Mouse (Mus musculus): ENCODE measurements around the gene Acvr2a. TPM values are rescaled to one million over a fixed set of nuclear protein-coding genes. Genes with fewer than 3 reads are reported as not detected.

The Acvr2a gene
- polyA plus RNA-seq (2016; fragmentation: Nextera tagmentation; extraction: Ambion mirVana) = 26.2 and 28.1 TPM in 2 replicates

GRCm38 (mm10) chr2:48813371-48814222 lies at the start of gene Acvr2a:
Gene Acvr2a, plus strand, starts transcription at chr2:48814109.
- Histone ChIP-seq H3K4me3 (replicated peaks) (peak within 1 kb of the TSS; percentile 82), H3K36me3 (no peaks in the 10 kb centered on the region), H3K9me3 (no peaks in the 10 kb centered on the region), H3K4me1 (replicated peaks) (peaks cover 14% of the 10 kb centered on the region), H3K4me2 (peak within 1 kb of the TSS; percentile 75), H3K9ac (replicated peaks) (peak within 1 kb of the TSS; percentile 90), H3K27me3 (no peaks in the 10 kb centered on the region), H3K27ac (peak within 1 kb of the TSS; percentile 97)
- peak; percentile 86 for ATAC-seq (ENCODE audit: insufficient number of reproducible peaks, insufficient read depth, low FRiP score, low TSS enrichment, low read depth)
- WGBS = under 1% methylated on average over 46 of the region's 105 CpGs

DNA sequence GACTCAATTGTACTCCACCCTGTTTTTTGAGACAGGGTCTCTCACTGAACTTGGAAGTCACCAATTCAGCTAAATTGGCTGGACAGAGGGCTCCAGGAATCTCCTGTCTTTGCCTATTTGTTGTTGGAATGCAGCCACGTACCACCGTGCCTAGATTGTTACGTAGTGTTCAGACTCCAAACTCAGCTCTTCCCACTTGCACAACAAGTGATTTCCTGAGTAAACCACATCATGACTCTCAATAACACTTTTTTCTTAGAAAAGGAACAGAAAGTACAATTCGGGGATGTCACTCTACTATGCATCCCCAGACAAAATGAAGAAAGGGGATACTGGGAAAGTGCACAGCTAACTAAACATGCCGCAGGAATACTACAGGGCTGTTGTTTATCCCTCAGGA lies 47.4 kb upstream of the Acvr2a start:
- no peak for ATAC-seq (ENCODE audit: insufficient number of reproducible peaks, insufficient read depth, low FRiP score, low TSS enrichment, low read depth)
- 92% methylated on average over 5 of the region's 5 CpGs for WGBS
- no peaks in the 10 kb centered on the region for H3K27me3 ChIP-seq
- H3K27ac ChIP-seq = no peak overlapping the region
- no peak overlapping the region for H3K4me3 ChIP-seq (replicated peaks)
- H3K9ac ChIP-seq (replicated peaks) = no peak overlapping the region
- no peaks in the 10 kb centered on the region for H3K9me3 ChIP-seq
- no peak overlapping the region for H3K4me2 ChIP-seq
- H3K4me1 ChIP-seq (replicated peaks) = no peaks in the 10 kb centered on the region
- H3K36me3 ChIP-seq = no peaks in the 10 kb centered on the region

DNA sequence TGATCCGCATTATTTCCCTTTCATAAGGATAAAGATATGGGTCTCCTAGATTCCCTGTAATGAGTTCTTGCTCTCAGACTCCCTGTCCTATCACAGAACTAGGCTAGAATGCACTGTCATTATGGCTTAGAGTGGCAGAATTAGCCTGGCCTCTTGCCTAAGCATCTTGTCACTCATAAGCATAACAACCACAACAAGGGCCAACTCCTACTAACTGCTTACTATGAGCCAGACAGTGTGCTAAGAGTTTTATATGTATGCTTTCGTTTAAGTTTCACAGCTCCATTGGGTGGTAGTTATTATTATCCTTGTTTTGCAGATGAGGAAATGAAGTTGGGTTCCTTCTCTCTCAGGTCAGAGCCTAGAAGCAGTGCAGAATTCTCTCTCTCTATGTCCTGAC lies 46.1 kb upstream of the Acvr2a start:
- Histone ChIP-seq H3K9me3 (no peaks in the 10 kb centered on the region), H3K4me3 (replicated peaks) (no peak overlapping the region), H3K27me3 (no peaks in the 10 kb centered on the region), H3K27ac (no peak overlapping the region), H3K9ac (replicated peaks) (no peak overlapping the region), H3K36me3 (no peaks in the 10 kb centered on the region), H3K4me1 (replicated peaks) (no peaks in the 10 kb centered on the region), H3K4me2 (no peak overlapping the region)
- WGBS = 93% methylated on average over 2 of the region's 2 CpGs
- ATAC-seq (ENCODE audit: insufficient number of reproducible peaks, insufficient read depth, low FRiP score, low TSS enrichment, low read depth) = no peak

DNA sequence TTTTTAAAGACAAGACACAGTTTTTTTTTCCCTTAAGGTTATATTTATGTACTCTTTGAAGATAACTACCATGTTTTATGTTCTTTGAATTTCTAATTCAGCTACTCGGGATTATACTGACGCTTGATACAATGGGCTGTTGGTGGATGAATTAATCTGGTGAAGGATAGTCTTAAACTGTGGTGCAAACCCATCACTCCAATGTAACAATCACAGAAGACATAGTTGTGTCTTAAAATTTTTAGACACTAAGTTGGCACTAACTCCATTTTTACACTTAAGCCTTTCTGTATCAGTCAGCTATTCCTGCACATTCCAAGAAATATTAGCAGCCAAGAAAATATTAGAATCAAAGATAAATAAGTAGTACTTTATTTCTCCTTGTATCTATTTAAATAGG lies 45.7 kb upstream of the Acvr2a start:
- no peak overlapping the region for H3K27ac ChIP-seq
- no peaks in the 10 kb centered on the region for H3K9me3 ChIP-seq
- H3K4me1 ChIP-seq (replicated peaks) = no peaks in the 10 kb centered on the region
- no peaks in the 10 kb centered on the region for H3K36me3 ChIP-seq
- no peak overlapping the region for H3K9ac ChIP-seq (replicated peaks)
- H3K4me2 ChIP-seq = no peak overlapping the region
- no peak overlapping the region for H3K4me3 ChIP-seq (replicated peaks)
- no peak for ATAC-seq (ENCODE audit: insufficient number of reproducible peaks, insufficient read depth, low FRiP score, low TSS enrichment, low read depth)
- WGBS = 89% methylated on average over 2 of the region's 2 CpGs
- no peaks in the 10 kb centered on the region for H3K27me3 ChIP-seq

GRCm38 (mm10) chr2:48770100-48770499 lies 43.8 kb upstream of the Acvr2a start:
- H3K4me2 ChIP-seq = no peak overlapping the region
- no peaks in the 10 kb centered on the region for H3K4me1 ChIP-seq (replicated peaks)
- H3K27ac ChIP-seq = no peak overlapping the region
- ATAC-seq (ENCODE audit: insufficient number of reproducible peaks, insufficient read depth, low FRiP score, low TSS enrichment, low read depth) = no peak
- H3K9ac ChIP-seq (replicated peaks) = no peak overlapping the region
- no peaks in the 10 kb centered on the region for H3K9me3 ChIP-seq
- no peaks in the 10 kb centered on the region for H3K36me3 ChIP-seq
- H3K27me3 ChIP-seq = no peaks in the 10 kb centered on the region
- 83% methylated on average over 7 of the region's 7 CpGs for WGBS
- no peak overlapping the region for H3K4me3 ChIP-seq (replicated peaks)

DNA sequence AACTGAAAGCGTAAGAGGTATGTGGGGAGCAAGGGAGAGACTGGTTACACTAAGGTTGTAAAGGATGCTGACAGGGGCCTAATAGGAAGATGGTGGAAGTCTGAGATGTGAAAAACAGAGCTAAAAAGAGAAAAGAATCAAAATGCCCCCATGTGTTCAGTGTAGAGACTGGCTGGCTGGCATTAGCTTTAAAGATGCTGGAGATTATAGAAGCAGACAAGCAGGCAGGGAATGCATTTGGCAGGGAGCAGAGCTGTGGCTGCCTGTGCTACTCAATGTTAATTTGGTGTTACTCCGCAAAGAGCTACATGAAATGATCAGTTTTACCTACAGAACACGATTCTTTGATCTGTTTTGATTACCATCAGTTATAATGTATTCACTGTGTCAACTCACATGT lies 43.3 kb upstream of the Acvr2a start:
- H3K27me3 ChIP-seq = no peaks in the 10 kb centered on the region
- no peak overlapping the region for H3K4me3 ChIP-seq (replicated peaks)
- 88% methylated on average over 3 of the region's 3 CpGs for WGBS
- no peaks in the 10 kb centered on the region for H3K9me3 ChIP-seq
- H3K36me3 ChIP-seq = no peaks in the 10 kb centered on the region
- ATAC-seq (ENCODE audit: insufficient number of reproducible peaks, insufficient read depth, low FRiP score, low TSS enrichment, low read depth) = no peak
- H3K4me2 ChIP-seq = no peak overlapping the region
- no peak overlapping the region for H3K27ac ChIP-seq
- no peaks in the 10 kb centered on the region for H3K4me1 ChIP-seq (replicated peaks)
- no peak overlapping the region for H3K9ac ChIP-seq (replicated peaks)

DNA sequence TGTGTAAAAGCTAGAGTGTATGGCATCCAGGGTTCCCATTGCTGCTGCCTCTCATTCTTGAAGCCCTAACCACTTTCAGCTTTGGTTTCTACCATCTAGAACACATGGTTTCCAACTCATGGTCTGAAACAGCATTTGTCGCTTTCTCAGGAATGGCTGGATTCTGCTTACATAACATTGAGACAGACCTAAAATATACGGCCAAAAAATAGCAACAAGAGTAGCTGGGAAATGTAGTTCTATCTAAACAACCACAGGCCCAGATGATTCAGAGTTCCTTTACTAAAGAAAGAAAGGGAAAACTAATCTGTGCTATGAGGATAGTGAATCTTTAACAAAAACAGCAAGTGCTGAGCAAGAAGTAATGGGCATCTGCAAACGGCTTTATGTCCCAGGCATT lies 38.6 kb upstream of the Acvr2a start:
- WGBS = 92% methylated on average over 3 of the region's 3 CpGs

GRCm38 (mm10) chr2:48788901-48789300 lies 25.0 kb upstream of the Acvr2a start:
- Histone ChIP-seq H3K4me1 (replicated peaks) (no peaks in the 10 kb centered on the region), H3K9me3 (0 out of 2 replicates have a peak, but pooled peaks cover 5% of the 10 kb centered on the region), H3K4me2 (no peak overlapping the region), H3K27ac (no peak overlapping the region), H3K36me3 (no peaks in the 10 kb centered on the region), H3K27me3 (no peaks in the 10 kb centered on the region), H3K9ac (replicated peaks) (no peak overlapping the region), H3K4me3 (replicated peaks) (no peak overlapping the region)
- ATAC-seq (ENCODE audit: insufficient number of reproducible peaks, insufficient read depth, low FRiP score, low TSS enrichment, low read depth) = no peak
- 74% methylated on average over 3 of the region's 3 CpGs for WGBS

More for the DNA sequence above, 38.6 kb upstream of the Acvr2a start:
- H3K4me1 ChIP-seq (replicated peaks) = no peaks in the 10 kb centered on the region
- no peaks in the 10 kb centered on the region for H3K9me3 ChIP-seq
- H3K4me3 ChIP-seq (replicated peaks) = no peak overlapping the region
- no peak overlapping the region for H3K4me2 ChIP-seq
- no peaks in the 10 kb centered on the region for H3K27me3 ChIP-seq
- ATAC-seq (ENCODE audit: insufficient number of reproducible peaks, insufficient read depth, low FRiP score, low TSS enrichment, low read depth) = no peak
- H3K9ac ChIP-seq (replicated peaks) = no peak overlapping the region
- no peaks in the 10 kb centered on the region for H3K36me3 ChIP-seq
- no peak overlapping the region for H3K27ac ChIP-seq

DNA sequence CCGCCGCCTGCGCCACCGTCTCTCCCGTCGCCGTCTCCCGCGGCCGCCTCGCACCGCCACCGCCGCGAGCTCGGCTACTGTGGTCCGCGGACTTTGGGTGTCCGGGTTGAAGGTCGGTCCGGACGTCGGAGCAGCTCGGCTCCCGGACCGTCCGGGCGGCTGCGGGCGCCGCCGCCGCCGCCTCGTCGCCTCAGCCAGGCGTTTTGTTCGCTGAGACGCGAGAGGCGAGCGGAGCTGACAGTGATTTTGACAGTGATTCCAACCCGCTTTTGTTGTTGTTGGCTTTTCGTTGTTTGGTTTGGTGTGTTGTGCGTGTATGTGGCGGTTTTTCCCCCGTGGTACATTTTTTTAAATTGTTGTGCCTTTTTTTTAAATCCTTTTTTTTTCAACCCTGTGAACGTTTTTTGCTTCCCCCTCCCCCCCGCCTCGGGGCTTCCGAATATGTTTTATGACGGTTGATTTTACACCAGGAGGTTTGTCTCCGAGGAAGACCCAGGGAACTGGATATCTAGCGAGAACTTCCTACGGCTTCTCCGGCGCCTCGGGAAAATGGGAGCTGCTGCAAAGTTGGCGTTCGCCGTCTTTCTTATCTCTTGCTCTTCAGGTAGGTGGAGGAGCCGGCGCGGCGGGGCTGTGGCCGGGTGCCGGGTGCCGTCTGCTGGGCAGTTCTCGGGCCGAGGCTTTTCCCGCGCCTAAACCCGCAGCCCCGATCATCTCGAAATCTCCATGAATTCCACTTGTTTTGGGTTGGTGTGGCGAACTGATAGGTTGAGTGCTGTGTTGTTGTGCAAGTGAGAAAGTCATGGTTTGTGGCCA lies 522 bp downstream of the Acvr2a start:
- H3K9ac ChIP-seq (replicated peaks) = peak overlapping the region; percentile 90
- no peaks in the 10 kb centered on the region for H3K36me3 ChIP-seq
- ATAC-seq (ENCODE audit: insufficient number of reproducible peaks, insufficient read depth, low FRiP score, low TSS enrichment, low read depth) = no peak
- H3K4me3 ChIP-seq (replicated peaks) = peak overlapping the region; percentile 82
- peaks cover 14% of the 10 kb centered on the region for H3K4me1 ChIP-seq (replicated peaks)
- WGBS = under 1% methylated on average over 71 of the region's 76 CpGs
- no peaks in the 10 kb centered on the region for H3K27me3 ChIP-seq
- peak overlapping the region; percentile 75 for H3K4me2 ChIP-seq
- H3K9me3 ChIP-seq = no peaks in the 10 kb centered on the region
- peak overlapping the region; percentile 97 for H3K27ac ChIP-seq

DNA sequence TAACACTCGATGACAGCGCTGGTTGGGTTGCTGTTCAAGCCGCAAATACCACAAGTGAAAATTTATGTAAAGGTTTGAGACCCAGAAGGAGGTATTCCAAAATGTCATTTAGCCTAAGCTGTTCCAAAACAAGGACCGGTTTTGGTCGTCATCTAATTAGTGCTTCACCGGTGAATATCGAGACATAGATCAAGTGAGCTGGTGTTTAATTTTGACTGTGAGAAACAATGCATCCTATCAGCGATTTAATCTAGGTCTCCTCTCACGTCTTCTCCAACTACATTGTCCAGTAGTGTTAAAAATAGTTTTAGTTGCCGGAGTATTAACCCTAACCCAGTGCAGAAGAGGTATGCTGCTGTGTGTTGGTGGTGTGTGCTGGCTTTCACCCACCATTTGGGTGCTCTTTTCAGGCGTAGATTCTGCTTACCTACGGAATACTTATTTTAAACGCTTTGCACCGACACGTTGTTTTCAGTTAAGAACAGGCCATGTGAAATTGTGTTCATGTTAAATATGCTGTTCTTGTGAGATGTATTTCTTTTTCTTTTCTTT lies 1.2 kb downstream of the Acvr2a start:
- H3K27me3 ChIP-seq = no peaks in the 10 kb centered on the region
- H3K4me3 ChIP-seq (replicated peaks) = peak overlapping the region; percentile 82
- no peak for ATAC-seq (ENCODE audit: insufficient number of reproducible peaks, insufficient read depth, low FRiP score, low TSS enrichment, low read depth)
- peaks cover 14% of the 10 kb centered on the region for H3K4me1 ChIP-seq (replicated peaks)
- peak overlapping the region; percentile 97 for H3K27ac ChIP-seq
- H3K9ac ChIP-seq (replicated peaks) = peak overlapping the region; percentile 90
- H3K9me3 ChIP-seq = no peaks in the 10 kb centered on the region
- no peaks in the 10 kb centered on the region for H3K36me3 ChIP-seq
- peak overlapping the region; percentile 75 for H3K4me2 ChIP-seq
- 4% methylated on average over 15 of the region's 15 CpGs for WGBS
